Mouse (Mus musculus) E14TG2a.4 (cell line): ENCODE data around the gene Khsrp.

ENCODE experiments used
- CTCF ChIP-seq: conservative IDR thresholded peaks from 2 replicates; pipeline ENCODE4 v1.5.1; 2014; ENCODE audit warnings: low read length
- NANOG ChIP-seq: IDR thresholded peaks from 2 replicates; pipeline ENCODE4 v1.6.1; 2014; ENCODE audit warnings: borderline replicate concordance, low read length, mixed read lengths
- POU5F1 ChIP-seq: IDR thresholded peaks from 2 replicates; pipeline ENCODE4 v1.6.1; 2014; ENCODE audit warnings: low read length, borderline replicate concordance

GRCm38 (mm10) chr17:56973956-56974707 is 57.2 kb downstream of the Khsrp start:
- TF ChIP-seq CTCF = no peak
- TF ChIP-seq POU5F1 = no peak
- no peak for TF ChIP-seq NANOG
